8 mouse cellular contexts compared by ENCODE assay signal in the genomic region with DNA sequence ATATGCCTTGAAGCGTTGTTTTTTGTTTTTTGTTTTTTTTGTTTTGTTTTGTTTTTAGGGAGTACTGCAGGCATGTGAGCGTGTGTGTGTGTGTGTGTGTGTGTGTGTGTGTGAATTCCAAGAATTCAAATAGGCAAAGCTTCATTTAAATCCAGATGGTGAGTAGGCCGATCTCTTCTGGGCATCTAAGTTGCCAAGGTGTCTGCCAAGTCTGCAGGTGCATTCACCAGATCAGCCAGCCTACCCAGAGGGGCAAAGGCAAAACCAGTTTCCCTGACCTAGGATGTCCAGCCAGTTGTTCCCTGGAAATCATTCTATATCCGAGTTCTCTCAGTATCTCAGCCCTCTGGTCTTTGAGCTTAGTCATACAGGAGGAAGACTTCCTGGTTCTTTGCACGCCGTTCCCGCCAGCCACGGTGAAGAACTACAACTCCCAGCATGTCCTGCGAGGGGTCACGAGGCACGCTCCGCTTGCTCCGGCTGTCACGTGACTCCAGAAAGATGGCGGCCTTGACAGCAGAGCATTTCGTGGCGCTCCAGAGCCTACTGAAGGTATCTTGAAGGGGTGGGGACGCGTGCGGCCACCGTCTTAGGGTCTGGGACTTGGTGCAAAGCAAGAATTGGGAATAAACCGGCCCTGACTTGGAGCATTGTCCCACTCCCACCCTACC. TPM values are rescaled to one million over a fixed set of nuclear protein-coding genes. Genes with fewer than 3 reads are reported as not detected.
DNase-seq lines count a peak whose midpoint lies in the region; ATAC-seq lines count a peak whose summit lies in the region.

Gene Commd9, plus strand, starts transcription at position 480 of the 671 bp plus-strand sequence.

- peak within 1 kb of the TSS; percentile 81 for H3K4me2 ChIP-seq in hindbrain, embryonic 16.5 days (ENCODE audit: low read length)

- H3K4me3 ChIP-seq in hindbrain, embryonic 16.5 days (ENCODE audit: low read length) = peak within 1 kb of the TSS; percentile 70
- H3K4me3 ChIP-seq in macrophage (ENCODE audit: inconsistent target) = peak within 1 kb of the TSS; percentile 96

- H3K4me1 ChIP-seq in hindbrain, embryonic 16.5 days (ENCODE audit: control insufficient read depth, insufficient read depth, low read depth, low read length) = peaks cover 7% of the 10 kb centered on the region

- peak; percentile 96 for ATAC-seq in hindbrain, embryonic 16.5 days

- H3K9ac ChIP-seq in hindbrain, embryonic 16.5 days (ENCODE audit: low read depth, low read length) = peak within 1 kb of the TSS; percentile 75

- no peaks in the 10 kb centered on the region for H3K9me3 ChIP-seq in hindbrain, embryonic 16.5 days (ENCODE audit: control insufficient read depth, low read length)

- DNase-seq in WW6 (ENCODE audit: low read depth, low spot score) = peak; percentile 57
- DNase-seq in cerebellum, postnatal 4 days (ENCODE audit: low spot score in 2 of 2) = peak; percentile 78 to 87
- DNase-seq in gastrocnemius, adult 18-20 months (ENCODE audit: low spot score) = peak; percentile 96
- DNase-seq in left cerebral cortex, adult 18-20 months (ENCODE audit: low spot score in 2 of 2) = peak; percentile 95 to 96
- peak; percentile 95 for DNase-seq in right cerebral cortex, adult 18-20 months
- DNase-seq in urinary bladder, postnatal 10 days (ENCODE audit: low spot score) = peak; percentile 82

- no peaks in the 10 kb centered on the region for H3K27me3 ChIP-seq in hindbrain, embryonic 16.5 days (replicated peaks; ENCODE audit: control insufficient read depth, insufficient read depth, low read length)

- WGBS in hindbrain, embryonic 16.5 days = 12% methylated on average over 22 of the region's 22 CpGs
- WGBS in macrophage (ENCODE audit: missing documents) = 14% methylated on average over 20 of the region's 22 CpGs

- peak within 1 kb of the TSS; percentile 65; the same call in 1 of the 2 replicates for H3K27ac ChIP-seq in hindbrain, embryonic 16.5 days (ENCODE audit: low read depth, low read length)
- H3K27ac ChIP-seq in macrophage = peak within 1 kb of the TSS; percentile 78

- H3K79me2 ChIP-seq in macrophage (ENCODE audit: inconsistent target) = peaks cover 48% of the 10 kb centered on the region

- no peaks in the 10 kb centered on the region for H3K36me3 ChIP-seq in hindbrain, embryonic 16.5 days (ENCODE audit: control insufficient read depth, insufficient read depth, low read length)
- H3K36me3 ChIP-seq in macrophage (ENCODE audit: inconsistent target) = no peaks in the 10 kb centered on the region

RNA-seq across cellular contexts. Expression of gene Commd9, which starts in this region (rescaled TPM):
- 10 to 100 TPM; 33.2 to 41.1 TPM for total RNA-seq in gastrocnemius, adult 18-20 months (2021)
- polyA plus RNA-seq in hindbrain, embryonic 16.5 days (2015; fragmentation: Nextera tagmentation; extraction: Ambion mirVana) = 98.7 and 104 TPM in 2 replicates
- 10 to 100 TPM; 38.0 to 38.6 TPM for total RNA-seq in left cerebral cortex, adult 18-20 months (2021)
- 10 to 100 TPM; 10.0 to 56.0 (median 20.0) TPM for total RNA-seq in macrophage (2018; cell fraction: chromatin; rRNA removed)
- total RNA-seq in macrophage (2018; cell fraction: cytosol; rRNA removed) = 10 to 100 TPM; 25.5 to 54.2 (median 42.0) TPM
- total RNA-seq in macrophage (2018; cell fraction: nucleus; rRNA removed) = 10 to 100 TPM in 25 of 26 experiments, 1 to 10 TPM in 1; 9.2 to 51.3 (median 22.3) TPM
- polyA plus RNA-seq in macrophage (2018) = 63.9 to 130 TPM (median 72.5 TPM) in 3 replicates

Comparison
In these comparisons a context has a peak if more than half of its experiments do, and no peak if none do; other contexts are left out.
1. Peak in every context shown above with its lines: DNase-seq, ATAC-seq, H3K4me3 ChIP-seq and H3K27ac ChIP-seq.